Mouse (Mus musculus) CH12.LX (cell line): ENCODE data around the gene Taf1c.

Experiments
- CTCF ChIP-seq, 2 experiments: IDR thresholded peaks in 1 of 2; conservative IDR thresholded peaks in 1 of 2; 2 replicates each; pipeline ENCODE4 v1.5.1; 2011 to 2012; ENCODE audit warnings: low read depth in 2 of 2, low read length in 2 of 2, improper control_type of control experiment in 1 of 2, inconsistent platforms in 1 of 2, mild to moderate bottlenecking in 1 of 2, moderate library complexity in 1 of 2
- E2F4 ChIP-seq: IDR thresholded peaks from 2 replicates; pipeline ENCODE4 v1.6.1; 2011; ENCODE audit warnings: low read depth, low read length, improper control_type of control experiment; ENCODE audit not compliant: insufficient replicate concordance
- EP300 ChIP-seq: IDR thresholded peaks from 2 replicates; pipeline ENCODE4 v1.6.1; 2011; ENCODE audit warnings: low read length, improper control_type of control experiment
- JUN ChIP-seq: IDR thresholded peaks from 2 replicates; pipeline ENCODE4 v1.6.1; 2011; ENCODE audit warnings: low read depth, mild to moderate bottlenecking, low read length, improper control_type of control experiment, moderate library complexity; ENCODE audit not compliant: insufficient read depth
- NRF1 ChIP-seq: IDR thresholded peaks from 2 replicates; pipeline ENCODE4 v1.6.1; 2014; ENCODE audit warnings: low read depth, mild to moderate bottlenecking, inconsistent platforms, low read length, improper control_type of control experiment, moderate library complexity
- POLR2A ChIP-seq: IDR thresholded peaks from 2 replicates; pipeline ENCODE4 v1.6.1; 2011; ENCODE audit warnings: low read depth, mild to moderate bottlenecking, improper control_type of control experiment, low read length
- SMC3 ChIP-seq: IDR thresholded peaks from 2 replicates; pipeline ENCODE4 v1.6.1; 2011; ENCODE audit warnings: low read depth, low read length, improper control_type of control experiment
- USF1 ChIP-seq: IDR thresholded peaks from 2 replicates; pipeline ENCODE4 v1.6.1; 2014; ENCODE audit warnings: low read depth, mild to moderate bottlenecking, inconsistent platforms, low read length, improper control_type of control experiment
- ZC3H11A ChIP-seq: IDR thresholded peaks from 2 replicates; pipeline ENCODE4 v1.6.1; 2012; ENCODE audit warnings: low read depth, mild to moderate bottlenecking, inconsistent platforms, low read length, improper control_type of control experiment
- ZNF384 ChIP-seq: IDR thresholded peaks from 2 replicates; pipeline ENCODE4 v1.6.1; 2012; ENCODE audit warnings: low read depth, low read length, improper control_type of control experiment, inconsistent platforms

- TF ChIP-seq USF1 (no peak), CTCF (conservative IDR thresholded peaks at IDR 0.05 in 1 of 2, IDR thresholded peaks at IDR 0.05 in 1 of 2; ENCODE audit: low read depth in 2 of 2, low read length in 2 of 2) (no peak), JUN (no peak), ZC3H11A (no peak), POLR2A (no peak), ZNF384 (no peak), SMC3 (no peak), EP300 (no peak), E2F4 (no peak), NRF1 (no peak)
These were observed 15.9 kb upstream of the Taf1c start for GRCm38 (mm10) chr8:119620848-119621465.
